Mouse (Mus musculus): ENCODE measurements around the gene Hoxd9. TPM values are rescaled to one million over a fixed set of nuclear protein-coding genes. Genes with fewer than 3 reads are reported as not detected.

Hoxd9 gene
- total and polyA plus RNA-seq, 2 experiments from 2014 or later = not detected

- peaks cover 89% of the 10 kb centered on the region for H3K27me3 ChIP-seq (ENCODE audit: insufficient read depth, low read length)
- H3K9ac ChIP-seq (replicated peaks; ENCODE audit: low read length) = no peak overlapping the region
- 1% methylated on average over 24 of the region's 24 CpGs for WGBS
- TF ChIP-seq CTCF (IDR thresholded peaks at IDR 0.05; ENCODE audit: low read depth) = no peak
- H3K27ac ChIP-seq = no peak overlapping the region
- H3K9me3 ChIP-seq (ENCODE audit: low read length) = peaks cover 3% of the 10 kb centered on the region; the same call in 1 of the 2 replicates
- no peak for DNase-seq (ENCODE audit: low spot score)
- H3K4me3 ChIP-seq (ENCODE audit: low read length) = no peak overlapping the region
- H3K4me2 ChIP-seq (ENCODE audit: low read depth, low read length) = no peak overlapping the region
- ATAC-seq = no peak
- H3K36me3 ChIP-seq (ENCODE audit: insufficient read depth, low read length) = no peaks in the 10 kb centered on the region
- H3K4me1 ChIP-seq (ENCODE audit: insufficient read depth, low read length) = no peaks in the 10 kb centered on the region
Observed at GRCm38 (mm10) chr2:74689574-74690337, 7.8 kb upstream of the Hoxd9 start.

DNA sequence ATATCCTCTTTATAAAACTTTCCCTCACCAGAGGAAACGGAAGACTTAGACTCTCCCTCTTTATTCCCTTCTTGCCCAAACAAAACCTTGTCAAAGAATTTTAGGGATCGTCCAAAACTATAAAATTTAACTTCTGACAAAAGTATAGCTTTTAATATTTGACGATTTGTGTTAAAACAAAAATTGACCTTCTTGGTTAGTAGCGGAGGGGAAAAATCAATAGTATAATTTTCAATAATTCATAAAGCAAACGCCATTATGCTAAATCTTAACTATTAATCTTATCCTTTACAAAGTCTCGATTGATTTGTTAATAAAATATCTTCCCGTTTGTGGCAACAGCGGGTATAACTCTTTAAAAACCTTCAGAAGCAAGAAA lies 7.2 kb upstream of the Hoxd9 start:
- H3K4me3 ChIP-seq (ENCODE audit: low read length) = no peak overlapping the region

GRCm38 (mm10) chr2:74691022-74691951 lies 6.2 kb upstream of the Hoxd9 start, which contains the start of gene Hoxd10:
Gene Hoxd10 (plus strand): TSS chr2:74691924.
- ATAC-seq = peak; percentile 61; the same call in 1 of the 2 replicates
- Histone ChIP-seq H3K4me3 (ENCODE audit: low read length) (no peak within 1 kb of the TSS), H3K4me2 (ENCODE audit: low read depth, low read length) (no peak within 1 kb of the TSS)

More for the DNA sequence above, 7.2 kb upstream of the Hoxd9 start:
- DNase-seq (ENCODE audit: low spot score) (no peak), ATAC-seq (no peak)
- peaks cover 3% of the 10 kb centered on the region; the same call in 1 of the 2 replicates for H3K9me3 ChIP-seq (ENCODE audit: low read length)
- H3K4me1 ChIP-seq (ENCODE audit: insufficient read depth, low read length) = no peaks in the 10 kb centered on the region
- H3K4me2 ChIP-seq (ENCODE audit: low read depth, low read length) = no peak overlapping the region
- 8% methylated on average over 8 of the region's 8 CpGs for WGBS
- no peak for TF ChIP-seq CTCF (IDR thresholded peaks at IDR 0.05; ENCODE audit: low read depth)
- H3K27ac ChIP-seq = no peak overlapping the region
- peaks cover 89% of the 10 kb centered on the region for H3K27me3 ChIP-seq (ENCODE audit: insufficient read depth, low read length)
- no peaks in the 10 kb centered on the region for H3K36me3 ChIP-seq (ENCODE audit: insufficient read depth, low read length)
- H3K9ac ChIP-seq (replicated peaks; ENCODE audit: low read length) = no peak overlapping the region

DNA sequence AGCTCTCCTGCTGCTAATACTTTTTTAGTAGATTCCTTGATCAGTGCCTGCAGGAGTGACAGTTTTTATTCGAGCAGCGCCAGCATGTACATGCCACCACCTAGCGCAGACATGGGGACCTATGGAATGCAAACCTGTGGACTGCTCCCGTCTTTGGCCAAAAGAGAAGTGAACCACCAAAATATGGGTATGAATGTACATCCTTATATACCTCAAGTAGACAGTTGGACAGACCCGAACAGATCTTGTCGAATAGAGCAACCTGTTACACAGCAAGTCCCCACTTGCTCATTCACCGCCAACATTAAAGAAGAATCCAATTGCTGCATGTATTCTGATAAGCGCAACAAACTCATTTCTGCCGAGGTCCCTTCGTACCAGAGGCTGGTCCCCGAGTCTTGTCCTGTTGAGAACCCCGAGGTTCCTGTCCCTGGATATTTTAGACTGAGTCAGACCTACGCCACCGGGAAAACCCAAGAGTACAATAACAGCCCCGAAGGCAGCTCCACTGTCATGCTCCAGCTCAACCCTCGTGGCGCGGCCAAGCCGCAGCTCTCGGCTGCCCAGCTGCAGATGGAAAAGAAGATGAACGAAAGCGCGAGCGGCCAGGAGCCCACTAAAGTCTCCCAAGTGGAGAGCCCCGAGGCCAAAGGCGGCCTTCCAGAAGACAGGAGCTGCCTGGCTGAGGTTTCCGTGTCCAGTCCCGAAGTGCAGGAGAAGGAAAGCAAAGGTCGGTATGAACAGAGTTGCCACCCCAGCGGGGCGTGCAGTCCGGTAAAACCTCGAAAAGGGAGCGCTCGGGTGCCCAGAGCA lies 5.3 kb upstream of the Hoxd9 start:
- Histone ChIP-seq H3K9me3 (ENCODE audit: low read length) (peaks cover 3% of the 10 kb centered on the region; the same call in 1 of the 2 replicates), H3K9ac (replicated peaks; ENCODE audit: low read length) (no peak overlapping the region), H3K4me3 (ENCODE audit: low read length) (no peak overlapping the region), H3K36me3 (ENCODE audit: insufficient read depth, low read length) (no peaks in the 10 kb centered on the region), H3K4me2 (ENCODE audit: low read depth, low read length) (no peak overlapping the region), H3K4me1 (ENCODE audit: insufficient read depth, low read length) (no peaks in the 10 kb centered on the region), H3K27me3 (ENCODE audit: insufficient read depth, low read length) (peaks cover 91% of the 10 kb centered on the region), H3K27ac (no peak overlapping the region)
- no peak for TF ChIP-seq CTCF (IDR thresholded peaks at IDR 0.05; ENCODE audit: low read depth)
- DNase-seq (ENCODE audit: low spot score) (no peak), ATAC-seq (no peak)
- WGBS = 3% methylated on average over 35 of the region's 35 CpGs

More at GRCm38 (mm10) chr2:74691022-74691951, 6.2 kb upstream of the Hoxd9 start, which contains the start of gene Hoxd10:
- Histone ChIP-seq H3K9ac (replicated peaks; ENCODE audit: low read length) (no peak within 1 kb of the TSS), H3K4me1 (ENCODE audit: insufficient read depth, low read length) (no peaks in the 10 kb centered on the region), H3K27ac (no peak within 1 kb of the TSS), H3K36me3 (ENCODE audit: insufficient read depth, low read length) (no peaks in the 10 kb centered on the region), H3K27me3 (ENCODE audit: insufficient read depth, low read length) (peaks cover 90% of the 10 kb centered on the region), H3K9me3 (ENCODE audit: low read length) (peaks cover 3% of the 10 kb centered on the region; the same call in 1 of the 2 replicates)
- TF ChIP-seq CTCF (IDR thresholded peaks at IDR 0.05; ENCODE audit: low read depth) = peak; percentile 35; the same call in 1 of the 2 replicates
- WGBS = under 1% methylated on average over 56 of the region's 56 CpGs
- DNase-seq (ENCODE audit: low spot score) = peak; percentile 68

DNA sequence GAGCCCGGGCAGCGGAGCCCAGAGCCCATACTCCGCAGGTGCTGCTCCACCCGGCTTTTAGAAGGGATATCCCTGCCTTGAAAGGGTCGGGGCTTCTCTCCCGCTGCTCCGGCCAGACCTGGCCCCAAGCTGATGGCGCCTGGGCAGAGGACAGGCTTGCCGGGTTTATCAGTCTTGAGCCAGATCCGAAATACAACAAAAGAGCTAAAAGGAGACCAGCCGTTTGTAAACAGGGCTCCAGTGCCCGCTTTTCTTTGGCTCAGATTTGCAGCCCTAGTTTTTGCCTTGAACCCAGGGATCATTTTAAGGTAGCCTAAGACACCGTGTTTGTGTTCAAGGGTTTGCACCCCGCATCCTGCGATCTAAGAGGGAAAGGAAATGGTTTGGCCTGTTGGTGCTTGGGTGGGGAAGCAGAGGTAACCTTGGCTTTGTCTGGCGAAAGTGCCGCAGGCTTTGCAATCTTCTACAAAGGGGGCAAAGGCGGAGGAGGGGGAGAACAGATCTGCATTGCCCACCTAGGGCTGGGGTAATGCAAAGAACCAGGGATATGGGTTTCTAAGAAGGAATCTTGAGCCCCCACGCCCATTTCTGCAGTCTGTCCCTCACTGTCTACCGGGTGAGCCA lies 4.6 kb upstream of the Hoxd9 start:
- no peak overlapping the region for H3K4me3 ChIP-seq (ENCODE audit: low read length)
- ATAC-seq (no peak), DNase-seq (ENCODE audit: low spot score) (no peak)
- TF ChIP-seq CTCF (IDR thresholded peaks at IDR 0.05; ENCODE audit: low read depth) = no peak
- 1% methylated on average over 20 of the region's 20 CpGs for WGBS
- 0 out of 2 replicates have a peak, but pooled peaks cover 3% of the 10 kb centered on the region for H3K9me3 ChIP-seq (ENCODE audit: low read length)
- H3K27me3 ChIP-seq (ENCODE audit: insufficient read depth, low read length) = peaks cover 91% of the 10 kb centered on the region
- H3K27ac ChIP-seq = no peak overlapping the region
- H3K4me2 ChIP-seq (ENCODE audit: low read depth, low read length) = no peak overlapping the region
- H3K9ac ChIP-seq (replicated peaks; ENCODE audit: low read length) = no peak overlapping the region
- no peaks in the 10 kb centered on the region for H3K4me1 ChIP-seq (ENCODE audit: insufficient read depth, low read length)
- no peaks in the 10 kb centered on the region for H3K36me3 ChIP-seq (ENCODE audit: insufficient read depth, low read length)

Measured in hindbrain, postnatal 0 days (tissue).